Mouse (Mus musculus): ENCODE measurements around the gene Smok2b. TPM values are rescaled to one million over a fixed set of nuclear protein-coding genes. Genes with fewer than 3 reads are reported as not detected.

Smok2b gene
- total and polyA plus RNA-seq, 2 experiments, result not detected

Other genes starting within 250 kb of the Smok2b start
- gene Wtap, start 236.1 kb upstream of the Smok2b start, total RNA-seq (2014; rRNA removed), result 32.0 and 32.6 TPM in 2 replicates
- 7.8 and 7.9 TPM in 2 replicates for gene Wtap, start 236.1 kb upstream of the Smok2b start, polyA plus RNA-seq (2012; rRNA removed)
- gene Sod2, start 223.4 kb upstream of the Smok2b start, total RNA-seq (2014; rRNA removed), result 169 and 338 TPM in 2 replicates
- gene Sod2, start 223.4 kb upstream of the Smok2b start, polyA plus RNA-seq (2012; rRNA removed), result 593 and 597 TPM in 2 replicates
- gene Gpr31b, start 178.0 kb upstream of the Smok2b start, total RNA-seq (2014; rRNA removed), result not detected in 2 replicates
- gene Gpr31b, start 178.0 kb upstream of the Smok2b start, polyA plus RNA-seq (2012; rRNA removed), result not detected in 2 replicates
- gene Tcp10b, start 169.2 kb upstream of the Smok2b start, total RNA-seq (2014; rRNA removed), result 0.27 and 0.65 TPM in 2 replicates
- not detected in 2 replicates for gene Tcp10b, start 169.2 kb upstream of the Smok2b start, polyA plus RNA-seq (2012; rRNA removed)
- gene Unc93a, start 98.4 kb upstream of the Smok2b start, total RNA-seq (2014; rRNA removed), result 0.09 and 0.13 TPM in 2 replicates
- 0.04 and 0.11 TPM in 2 replicates for gene Unc93a, start 98.4 kb upstream of the Smok2b start, polyA plus RNA-seq (2012; rRNA removed)
- gene Smok2a, start 9.1 kb upstream of the Smok2b start, total RNA-seq (2014; rRNA removed), result not detected in 2 replicates
- not detected in 2 replicates for gene Smok2a, start 9.1 kb upstream of the Smok2b start, polyA plus RNA-seq (2012; rRNA removed)
- not detected in 2 replicates for gene Tcp10c, start 124.3 kb downstream of the Smok2b start, total RNA-seq (2014; rRNA removed)
- not detected in 2 replicates for gene Tcp10c, start 124.3 kb downstream of the Smok2b start, polyA plus RNA-seq (2012; rRNA removed)